Mouse (Mus musculus) left cerebral cortex, adult 9 months (tissue): Measurements from ENCODE around the gene Rnf44.

Experiments used
- DNase-seq, 2 experiments: peaks; one replicate each; pipeline ENCODE4 v3.0.0; 2022; ENCODE audit warnings: low spot score in 2 of 2

The Rnf44 gene

DNA sequence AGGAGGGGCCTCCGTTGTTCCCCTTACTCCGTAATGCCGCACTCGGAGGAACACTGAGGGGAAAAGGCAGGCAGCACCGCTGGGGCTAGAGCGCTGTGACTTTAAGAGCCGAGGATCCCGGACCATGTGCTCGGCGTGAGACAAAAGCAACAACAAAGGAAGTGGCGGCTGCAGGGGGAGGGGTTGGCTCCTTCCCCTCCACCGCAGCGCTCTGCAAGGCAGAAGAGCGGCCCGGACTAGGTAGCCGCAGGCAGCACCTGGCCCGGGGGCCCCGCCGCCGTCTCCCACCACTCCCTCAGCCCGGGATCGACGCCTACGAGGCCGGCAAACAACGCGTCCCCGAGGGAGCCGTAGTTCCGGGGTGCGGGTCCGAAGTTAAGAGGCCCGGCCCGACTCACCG is 6.6 kb downstream of the Rnf44 start:
- DNase-seq = peak in 1 of 2 experiments; percentile 67

DNA sequence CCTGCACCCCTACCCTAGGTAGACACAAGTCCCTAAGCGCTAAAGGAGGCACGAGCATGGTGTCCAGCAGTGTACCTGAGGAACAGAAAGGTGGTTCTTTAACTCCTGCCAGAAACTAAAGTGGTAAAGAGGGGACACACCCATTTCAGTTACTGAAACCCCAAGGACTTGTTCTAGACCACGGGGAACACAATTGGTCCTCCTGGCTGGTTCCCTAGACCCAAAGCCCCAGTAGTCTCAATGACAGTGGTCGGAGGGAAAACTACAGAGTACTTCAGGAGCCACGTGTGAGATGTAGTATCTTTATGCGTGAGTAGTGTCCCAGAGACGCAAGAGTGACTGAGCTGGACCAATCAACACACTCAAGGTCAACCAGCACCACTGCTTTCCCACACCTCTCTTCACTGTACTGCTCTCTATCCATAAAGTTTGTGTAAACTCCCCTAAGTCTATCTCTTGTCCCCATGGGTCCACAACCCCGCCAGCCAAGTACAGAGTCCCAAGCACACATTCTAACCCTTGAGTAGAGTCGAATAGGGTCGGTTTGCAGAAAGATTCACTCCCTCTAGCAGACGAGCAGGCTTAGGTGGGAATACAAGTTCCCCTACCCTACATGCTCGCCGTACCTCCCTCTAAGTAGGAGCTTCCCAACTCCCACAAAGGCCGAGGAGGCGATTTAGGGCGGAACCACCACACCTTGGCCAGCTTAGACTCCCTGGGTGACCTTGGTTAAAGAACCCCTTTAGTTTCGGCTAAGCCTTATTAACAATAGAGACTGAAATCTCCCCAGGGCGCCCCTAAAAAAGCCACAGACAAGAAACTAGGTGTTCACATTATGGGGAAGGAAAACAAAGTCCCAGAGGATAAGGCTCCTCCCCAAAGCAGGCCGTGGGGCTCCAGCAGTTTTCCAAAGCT is 7.3 kb downstream of the Rnf44 start:
- DNase-seq = no peak

DNA sequence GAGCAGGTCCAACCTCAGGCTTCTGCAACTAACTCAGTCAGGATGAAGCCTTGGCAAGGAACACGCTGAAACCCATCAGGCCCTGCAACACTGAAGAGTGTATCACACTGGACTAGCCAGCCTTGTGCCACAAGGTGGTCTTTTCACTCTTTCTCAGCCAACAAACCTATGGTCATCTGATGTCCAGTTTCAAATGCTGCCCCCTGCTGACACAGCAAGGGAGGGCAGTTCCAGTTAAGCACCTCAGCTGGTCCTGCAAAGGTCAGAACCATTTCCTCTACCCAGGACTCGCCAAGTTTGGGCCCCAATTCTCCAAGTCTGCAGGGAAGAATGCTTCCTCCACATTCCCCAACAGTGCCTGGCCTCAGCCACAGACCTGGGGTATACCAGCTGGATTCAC is 8.5 kb downstream of the Rnf44 start:
- peak in 1 of 2 experiments; percentile 28 for DNase-seq

DNA sequence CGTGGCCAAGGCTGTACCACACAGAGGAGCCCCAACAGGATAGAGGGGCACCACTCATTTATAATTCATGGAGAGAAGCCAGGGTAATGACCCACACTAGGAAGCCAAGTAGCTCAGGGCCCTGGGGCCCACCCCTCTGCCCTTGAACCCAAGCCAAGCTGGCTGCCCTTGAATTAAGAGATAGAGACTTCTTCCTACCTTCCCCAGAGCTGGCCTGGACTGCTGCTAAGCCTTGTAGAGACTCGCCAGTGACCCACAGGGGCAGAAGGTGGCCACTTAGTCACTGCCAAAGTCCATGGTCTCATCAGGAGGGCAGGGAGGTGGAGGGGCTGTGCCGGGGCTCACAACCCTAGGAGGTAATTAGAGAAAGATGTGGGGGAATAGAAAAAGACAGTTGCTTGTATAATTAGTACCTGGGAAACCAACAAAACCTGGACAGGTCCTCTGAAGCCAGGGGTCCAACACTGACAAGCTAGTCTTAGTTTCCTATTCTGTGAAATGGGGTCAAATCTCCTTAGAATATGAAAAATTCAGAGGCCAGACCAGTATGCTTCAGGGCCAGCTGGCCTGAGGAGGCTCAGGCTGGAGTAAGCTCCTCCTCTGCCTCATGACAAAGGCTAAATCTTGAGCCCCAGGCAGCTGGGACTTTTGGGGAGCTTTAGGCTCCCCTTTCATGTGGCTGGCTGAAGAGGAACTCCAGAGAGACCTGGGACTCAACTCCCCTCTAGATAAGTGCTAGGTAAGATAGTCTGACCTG is 9.4 kb downstream of the Rnf44 start:
- no peak for DNase-seq

DNA sequence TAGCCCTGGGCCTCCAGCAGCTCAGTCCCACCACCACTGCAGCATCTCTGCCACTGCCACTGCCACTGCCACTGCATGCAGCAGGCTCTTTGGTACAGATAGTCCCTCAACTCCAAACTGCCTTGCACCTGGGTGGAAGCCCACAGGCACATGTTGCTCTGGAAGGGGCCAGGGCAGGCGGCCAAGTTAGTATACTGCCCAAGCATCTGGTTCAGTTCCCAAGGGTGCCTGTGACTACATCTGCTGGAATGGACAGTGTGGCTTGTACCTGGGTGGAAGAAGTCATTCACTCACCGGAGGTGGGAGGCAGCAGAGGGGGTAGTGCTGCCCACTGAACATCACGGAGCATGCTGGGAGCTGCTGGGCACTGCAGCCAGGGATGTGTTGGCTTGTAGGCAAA is 10.4 kb downstream of the Rnf44 start:
- no peak for DNase-seq

DNA sequence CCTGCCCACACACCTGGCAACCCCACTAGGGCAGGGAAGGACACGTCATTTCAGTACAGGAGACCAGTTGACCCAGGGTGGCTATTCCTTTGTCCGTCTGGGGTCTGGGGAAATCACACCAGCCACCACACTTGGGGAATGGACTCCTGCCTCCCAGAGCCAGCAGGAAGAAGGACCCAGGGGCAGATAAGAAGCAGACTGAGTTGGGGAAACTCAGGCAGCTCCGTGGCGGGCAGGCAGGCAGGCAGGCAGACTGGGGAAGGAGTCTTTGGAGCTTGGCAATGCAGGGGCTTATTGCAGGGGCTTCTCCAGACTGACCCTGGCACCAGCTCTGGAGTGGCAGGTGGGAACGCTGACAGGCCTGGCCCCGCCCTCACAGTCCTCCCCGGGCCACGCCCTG is 12.4 kb downstream of the Rnf44 start:
- DNase-seq = no peak

DNA sequence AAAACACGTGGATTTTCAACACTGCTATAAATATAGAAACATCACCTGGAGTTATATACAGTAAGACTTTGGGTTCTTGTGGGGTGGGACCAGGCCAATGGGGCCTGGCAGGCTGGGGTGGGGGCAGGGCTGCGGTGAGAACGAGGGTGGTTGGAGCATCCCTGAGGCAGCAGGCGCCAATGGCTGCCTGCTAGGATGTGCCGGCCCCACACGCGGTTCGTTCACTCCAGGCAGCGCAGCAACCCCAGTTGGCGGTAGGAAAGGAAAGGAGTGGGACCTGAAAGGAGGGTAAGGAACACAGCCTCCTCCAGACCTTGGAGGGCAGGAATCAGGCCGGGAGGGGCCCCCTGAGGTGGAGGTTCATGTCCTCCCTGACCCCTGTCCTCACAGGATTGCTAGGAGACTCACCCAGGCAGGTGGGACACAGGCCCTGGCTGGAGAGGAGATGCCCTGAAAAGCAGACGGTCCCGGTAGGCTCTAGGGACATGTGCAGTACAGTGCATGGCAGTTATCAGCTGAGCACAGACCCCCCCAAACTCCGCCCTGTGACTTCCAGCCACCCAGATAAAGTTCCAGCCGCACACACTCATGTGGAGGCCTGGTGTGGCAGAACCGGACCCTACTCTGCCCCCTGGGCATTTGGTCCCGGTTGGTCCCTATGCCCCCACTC is 13.4 kb downstream of the Rnf44 start:
- no peak for DNase-seq

DNA sequence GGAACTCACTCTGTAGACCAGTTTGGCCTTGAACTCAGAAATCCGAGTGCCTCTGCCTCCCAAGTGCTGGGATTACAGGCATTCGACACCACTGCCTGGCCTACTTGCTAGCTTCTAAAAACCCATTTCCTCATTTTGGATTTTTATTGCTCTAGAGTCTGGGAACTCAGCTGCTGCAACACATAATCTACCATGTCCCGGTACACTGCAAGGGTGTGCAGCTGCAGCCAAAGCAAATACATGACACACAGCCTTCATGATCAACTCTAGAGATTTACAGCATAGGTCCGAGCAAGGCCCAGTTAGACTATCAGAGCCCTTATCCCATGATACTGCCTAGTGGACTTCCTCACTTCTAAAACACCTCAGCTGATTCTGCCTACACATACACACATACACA is 15.4 kb downstream of the Rnf44 start:
- no peak for DNase-seq

DNA sequence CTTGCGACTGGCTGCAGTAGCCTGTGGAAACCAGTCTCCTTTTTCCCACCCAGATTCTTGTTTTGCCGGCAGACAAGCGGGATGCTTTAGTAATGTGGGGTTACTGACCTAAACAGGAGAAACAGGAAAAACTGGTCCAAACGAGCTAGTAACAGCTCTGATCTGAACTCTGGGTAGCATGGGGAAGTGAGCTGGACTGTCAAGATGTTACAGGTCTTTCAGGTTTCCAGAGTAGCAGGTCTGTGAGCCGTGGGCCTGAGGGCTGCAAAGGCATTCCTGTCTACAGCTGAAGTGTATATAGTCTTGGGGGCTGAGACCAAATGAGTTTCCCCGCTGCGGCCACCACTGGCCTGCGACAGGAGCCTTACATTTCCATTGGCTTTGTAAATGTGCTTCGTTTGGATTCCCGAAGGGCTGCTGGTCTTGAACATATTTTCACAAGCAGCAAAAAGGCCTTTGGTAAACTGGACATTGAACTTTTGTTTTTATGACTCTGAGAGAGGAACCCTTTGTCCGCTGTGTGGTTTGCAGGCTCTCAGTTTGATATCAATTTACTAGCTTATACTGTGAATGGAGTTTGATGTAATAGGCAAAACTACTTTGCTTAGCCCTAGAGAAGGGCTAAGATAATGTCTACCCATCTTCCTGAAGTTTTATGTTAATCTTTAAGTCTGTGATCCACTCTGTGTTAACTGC is 17.7 kb downstream of the Rnf44 start:
- DNase-seq = no peak

DNA sequence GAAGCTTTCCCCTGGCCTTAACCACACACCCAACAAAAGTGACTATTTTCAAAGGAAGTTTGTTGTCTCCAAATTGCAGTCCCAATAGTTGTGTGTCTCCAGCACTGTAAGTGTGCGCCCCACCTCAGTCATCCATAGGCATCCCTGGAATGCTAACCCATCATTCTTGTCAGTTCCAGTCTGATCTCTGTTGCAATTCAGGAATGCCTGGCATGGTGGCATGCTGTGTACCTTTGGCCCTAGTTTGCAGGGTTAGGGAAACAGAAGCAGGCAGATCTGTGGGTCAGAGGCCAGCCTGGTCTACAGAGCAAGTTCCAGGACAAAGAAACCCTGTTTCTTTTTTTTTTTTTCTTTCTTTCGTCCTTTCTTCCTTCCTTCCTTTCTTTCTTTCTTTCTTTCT is 23.2 kb downstream of the Rnf44 start:
- no peak for DNase-seq

DNA sequence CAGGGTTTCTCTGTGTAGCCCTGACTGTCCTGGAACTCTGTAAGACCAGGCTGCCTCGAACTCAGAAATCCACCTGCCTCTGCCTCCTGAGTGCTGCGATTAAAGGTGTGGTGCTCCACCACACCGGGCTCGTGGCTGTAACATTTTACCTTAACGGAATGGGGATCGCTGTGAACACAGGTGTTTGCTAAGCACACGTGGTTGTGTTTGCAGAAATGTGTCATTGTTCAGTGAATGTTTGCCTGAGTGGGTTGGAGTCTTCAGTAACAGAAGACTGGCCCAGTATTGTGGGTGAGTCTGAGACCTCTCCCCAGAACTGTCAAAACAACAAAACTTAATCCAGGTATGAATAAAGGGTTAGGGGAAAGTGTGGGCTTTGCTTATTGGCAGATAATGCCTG is 28.6 kb downstream of the Rnf44 start:
- no peak for DNase-seq

DNA sequence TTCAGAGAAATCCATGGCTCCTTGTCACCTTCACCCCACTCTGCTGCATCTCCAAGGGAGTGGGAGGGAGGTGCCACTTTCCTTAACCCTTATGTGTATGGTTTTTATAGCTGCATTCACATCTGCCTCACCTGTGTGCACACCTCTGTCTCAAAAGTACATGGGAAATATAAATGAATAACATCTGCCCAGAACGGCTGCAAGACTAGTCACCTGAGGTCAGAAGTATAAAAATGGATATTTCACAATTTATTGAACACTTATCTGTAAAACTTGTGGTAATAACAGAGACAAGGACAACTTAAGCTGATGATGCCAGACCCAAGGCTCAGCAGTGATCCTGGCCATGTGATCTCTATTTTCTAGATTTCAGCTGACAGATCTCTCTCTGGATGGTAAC is 29.2 kb downstream of the Rnf44 start:
- DNase-seq = no peak

DNA sequence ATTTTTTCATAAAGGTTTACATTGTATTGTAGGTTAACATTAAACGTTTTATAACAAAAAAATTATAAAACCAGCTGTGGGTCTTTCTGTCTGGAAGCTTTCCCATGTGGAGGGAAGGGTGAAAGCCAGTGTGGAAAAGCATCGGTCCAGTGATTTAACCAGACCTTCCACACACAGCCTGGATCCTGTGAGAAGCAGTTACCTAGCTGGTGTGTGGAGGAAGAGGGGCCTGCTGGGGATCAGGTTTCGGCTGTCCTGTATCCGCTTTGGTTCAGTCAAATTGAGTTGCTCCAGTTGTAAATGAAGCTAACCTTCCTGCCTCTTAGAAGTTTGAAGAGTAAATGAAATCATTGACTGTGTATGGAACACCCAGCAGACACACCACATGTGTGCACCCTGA is 29.7 kb downstream of the Rnf44 start:
- no peak for DNase-seq

DNA sequence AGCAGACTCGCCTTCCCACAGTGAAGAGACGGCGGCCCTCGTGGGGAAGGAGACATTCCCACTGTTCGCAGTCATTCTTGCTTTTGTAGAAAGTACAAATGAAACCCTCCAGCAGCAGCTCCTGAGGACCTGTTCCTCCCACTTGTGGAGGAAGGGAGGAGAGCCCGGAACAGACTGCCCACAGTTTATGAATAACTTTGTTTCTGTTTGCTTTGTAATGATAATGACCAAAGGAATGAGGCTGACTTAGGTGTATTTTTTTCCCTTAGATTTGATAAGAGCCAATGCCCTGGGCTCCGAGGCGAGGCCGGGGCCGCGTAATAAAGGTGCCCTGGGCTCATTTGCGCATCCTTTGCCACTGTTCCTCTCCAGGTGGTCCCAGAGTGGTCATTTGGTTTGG is 32.3 kb downstream of the Rnf44 start:
- no peak for DNase-seq

DNA sequence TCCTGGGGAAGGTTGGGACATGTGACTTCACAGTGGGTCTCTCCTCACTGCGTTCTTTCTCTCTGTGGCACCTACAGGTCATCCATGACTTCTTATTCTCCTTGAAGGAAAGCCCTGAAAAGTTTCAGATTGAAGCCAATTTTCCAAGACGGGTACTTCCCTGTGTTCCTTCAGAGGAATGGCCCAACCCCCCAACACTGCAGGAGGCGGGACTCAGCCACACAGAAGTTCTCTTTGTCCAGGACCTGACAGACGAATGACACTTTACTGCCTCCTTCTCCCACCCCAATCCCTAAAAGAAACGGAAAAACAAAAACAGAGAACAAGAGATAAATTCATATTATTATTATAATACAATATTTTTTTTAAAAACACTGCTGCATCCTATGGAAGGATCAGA is 32.8 kb downstream of the Rnf44 start:
- DNase-seq = no peak

DNA sequence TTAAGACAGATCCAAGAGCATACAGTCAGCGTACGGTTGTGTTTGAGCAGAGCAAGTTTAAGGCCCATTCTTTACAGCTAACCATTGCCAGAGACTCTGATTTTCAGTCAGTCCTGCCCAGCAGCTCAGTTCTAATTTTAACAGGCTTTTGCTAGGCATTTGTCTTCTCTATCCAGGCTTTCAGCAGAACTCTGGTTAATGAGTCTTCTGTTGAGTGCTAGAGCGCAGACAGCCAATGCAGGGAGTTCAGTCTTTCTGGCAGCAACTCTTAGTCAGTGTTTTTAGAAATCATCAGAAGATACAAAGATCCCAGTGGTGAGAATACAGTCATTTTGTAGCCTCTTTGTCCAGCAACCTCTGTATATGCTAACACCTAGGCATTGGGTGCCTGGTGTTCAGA is 43.2 kb downstream of the Rnf44 start:
- no peak for DNase-seq

DNA sequence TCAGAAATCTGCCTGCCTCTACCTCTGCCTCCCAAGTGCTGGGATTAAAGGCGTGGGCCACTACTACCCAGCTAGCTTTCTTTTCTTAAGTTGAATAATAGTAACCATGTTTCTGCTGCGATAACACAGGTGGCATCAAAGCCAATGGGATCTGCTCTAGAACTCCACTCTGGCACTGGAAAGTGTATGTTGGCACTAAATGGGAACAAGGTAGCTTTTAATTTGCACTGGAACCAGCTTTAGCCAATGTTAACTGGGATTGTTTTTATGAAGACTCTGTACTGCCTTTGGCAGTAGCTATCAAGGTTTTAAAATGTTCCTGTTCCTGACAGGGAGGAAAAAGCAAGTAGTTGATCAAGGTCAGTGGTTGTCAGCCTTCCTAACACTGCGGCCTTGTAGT is 58.7 kb downstream of the Rnf44 start:
- no peak for DNase-seq

DNA sequence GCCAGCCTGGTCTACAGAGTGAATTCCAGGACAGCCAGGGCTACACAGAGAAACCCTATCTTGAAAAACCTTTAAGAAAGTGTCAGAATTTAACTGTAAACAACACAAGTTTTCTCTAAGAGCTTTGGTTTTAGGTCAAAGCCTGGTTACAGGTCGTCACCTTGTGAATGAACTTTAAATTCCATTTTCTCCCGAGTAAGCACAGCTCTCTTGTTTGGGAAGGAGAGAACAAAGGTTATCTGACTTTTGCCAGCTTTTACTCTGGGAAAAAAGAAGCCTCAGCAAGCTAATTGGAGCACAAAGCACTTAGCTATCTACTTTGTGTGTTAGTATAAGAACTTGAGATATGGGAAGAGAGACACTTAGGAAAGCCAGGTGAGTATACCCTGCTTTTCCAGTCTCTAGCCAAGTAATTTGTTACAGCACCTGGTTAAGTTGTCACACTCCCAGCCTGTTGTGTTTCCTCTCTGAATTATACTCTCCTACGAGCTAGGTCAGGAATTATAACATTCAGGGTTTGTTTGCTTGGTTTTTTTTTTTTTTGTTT is 60.9 kb downstream of the Rnf44 start:
- no peak for DNase-seq
